Comparison of ENCODE assay signal across 11 mouse cellular contexts in the genomic region with DNA sequence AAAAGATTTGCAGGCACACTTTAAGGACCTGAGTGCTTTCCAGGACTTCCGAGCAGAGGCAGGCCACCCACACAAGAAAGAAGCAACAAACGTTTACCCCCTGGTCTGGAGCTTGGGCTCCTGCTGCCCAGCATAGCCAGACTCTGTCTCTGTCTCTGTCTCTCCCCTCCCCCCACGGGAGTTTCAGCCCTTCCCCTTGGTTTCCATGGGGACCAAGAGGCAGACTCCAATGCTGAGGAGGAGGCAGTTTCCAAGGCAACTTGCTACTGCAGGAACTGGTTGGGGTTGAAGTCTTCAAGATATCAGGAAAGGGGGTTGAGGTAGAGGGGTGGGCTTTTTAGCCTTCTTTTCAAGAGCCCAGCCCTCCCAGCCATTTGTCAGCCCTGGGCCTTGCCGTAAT. TPM values are rescaled to one million over a fixed set of nuclear protein-coding genes. Genes with fewer than 3 reads are reported as not detected.
DNase-seq lines count a peak whose midpoint lies in the region; ATAC-seq and TF ChIP-seq lines count a peak whose summit lies in the region.
"Had no signal": no experiment of that assay in that cellular context is flagged by ENCODE, and none has a peak within 500 bp of the region (broad histone marks: within the 10 kb centered on the region; RNA-seq: fewer than 3 reads in every experiment).

No protein-coding gene starts in this region.

- H3K36me3 ChIP-seq in forebrain, embryonic 13.5 days (ENCODE audit: poor library complexity, severe bottlenecking), result no peaks in the 10 kb centered on the region
- no peaks in the 10 kb centered on the region for H3K36me3 ChIP-seq in kidney, embryonic 14.5 days (ENCODE audit: control insufficient read depth, insufficient read depth, low read length)
- no peaks in the 10 kb centered on the region for H3K36me3 ChIP-seq in liver, postnatal 0 days (replicated peaks; ENCODE audit: insufficient read depth, low read length)
- H3K36me3 ChIP-seq: liver, embryonic 15.5 days had no signal

- TF ChIP-seq POLR2A in cortical plate, adult 2 months (IDR thresholded peaks at IDR 0.05; ENCODE audit: extremely low read depth, insufficient read depth, low read length), result peak; percentile 60; the same call in 1 of the 2 replicates
- no peak for TF ChIP-seq POLR2A in olfactory bulb, adult 2 months (IDR thresholded peaks at IDR 0.05; ENCODE audit: insufficient read depth, low read depth, low read length)

- WGBS in forebrain, embryonic 13.5 days, result 26% methylated on average over 4 of the region's 4 CpGs
- 19% methylated on average over 4 of the region's 4 CpGs for WGBS in olfactory bulb, adult 2 months
- 51% methylated on average over 4 of the region's 4 CpGs for WGBS in kidney, embryonic 14.5 days
- 55% methylated on average over 4 of the region's 4 CpGs for WGBS in liver, postnatal 0 days (ENCODE audit: insufficient replicate concordance)

- no peak for TF ChIP-seq EP300 in liver, postnatal 0 days (IDR thresholded peaks at IDR 0.05; ENCODE audit: low read depth)

- peaks cover 45% of the 10 kb centered on the region for H3K27me3 ChIP-seq in forebrain, embryonic 13.5 days
- H3K27me3 ChIP-seq in kidney, embryonic 14.5 days (ENCODE audit: control insufficient read depth, insufficient read depth, low read length), result peaks cover 40% of the 10 kb centered on the region
- H3K27me3 ChIP-seq in liver, postnatal 0 days (ENCODE audit: insufficient read depth, low read length), result peaks cover 25% of the 10 kb centered on the region

- peak; percentile 79 for DNase-seq in layer of hippocampus, adult 9-11 months
- no peak for DNase-seq in liver, postnatal 0 days
- DNase-seq: heart, postnatal 14 days; thymus, postnatal 4 days had no signal

- peak; percentile 70 for ATAC-seq in forebrain, embryonic 13.5 days
- ATAC-seq in kidney, embryonic 14.5 days (ENCODE audit: low FRiP score, low TSS enrichment), result no peak
- ATAC-seq in liver, postnatal 0 days, result no peak
- no peak for ATAC-seq in megakaryocyte progenitor cell, adult 5-6 weeks (replicated peaks; ENCODE audit: poor library complexity)

- H3K4me1 ChIP-seq in cortical plate, adult 2 months (ENCODE audit: control insufficient read depth, insufficient read depth, low read length), result peaks cover 6% of the 10 kb centered on the region
- peaks cover 26% of the 10 kb centered on the region for H3K4me1 ChIP-seq in forebrain, embryonic 13.5 days
- H3K4me1 ChIP-seq in olfactory bulb, adult 2 months (ENCODE audit: control insufficient read depth, insufficient read depth, low read length), result peaks cover 62% of the 10 kb centered on the region
- H3K4me1 ChIP-seq in kidney, embryonic 14.5 days (ENCODE audit: control insufficient read depth, insufficient read depth, low read length), result peaks cover 12% of the 10 kb centered on the region
- peaks cover 17% of the 10 kb centered on the region for H3K4me1 ChIP-seq in liver, postnatal 0 days (ENCODE audit: insufficient read depth)

- no peaks in the 10 kb centered on the region for H3K9me3 ChIP-seq in forebrain, embryonic 13.5 days (replicated peaks)
- no peaks in the 10 kb centered on the region for H3K9me3 ChIP-seq in kidney, embryonic 14.5 days (ENCODE audit: control insufficient read depth, low read length)
- no peaks in the 10 kb centered on the region for H3K9me3 ChIP-seq in liver, postnatal 0 days (ENCODE audit: low read length)
- H3K9me3 ChIP-seq: liver, embryonic 15.5 days had no signal

- TF ChIP-seq CTCF in cortical plate, adult 2 months (IDR thresholded peaks at IDR 0.05; ENCODE audit: extremely low read depth, insufficient read depth, low read length), result no peak
- no peak for TF ChIP-seq CTCF in olfactory bulb, adult 2 months (IDR thresholded peaks at IDR 0.05; ENCODE audit: insufficient read depth, low read depth, low read length)
- TF ChIP-seq CTCF in liver, postnatal 0 days (IDR thresholded peaks at IDR 0.05; ENCODE audit: low read depth), result no peak

- peak overlapping the region; percentile 16; the same call in 1 of the 2 replicates for H3K4me2 ChIP-seq in forebrain, embryonic 13.5 days
- H3K4me2 ChIP-seq in kidney, embryonic 14.5 days (replicated peaks; ENCODE audit: low read depth, low read length), result no peak overlapping the region
- no peak overlapping the region for H3K4me2 ChIP-seq in liver, postnatal 0 days (ENCODE audit: low read depth, low read length)
- H3K4me2 ChIP-seq: liver, embryonic 15.5 days had no signal

- no peak overlapping the region for H3K9ac ChIP-seq in forebrain, embryonic 13.5 days
- H3K9ac ChIP-seq in kidney, embryonic 14.5 days (ENCODE audit: low read depth, low read length), result no peak overlapping the region
- H3K9ac ChIP-seq in liver, postnatal 0 days (replicated peaks), result no peak overlapping the region
- H3K9ac ChIP-seq: liver, embryonic 15.5 days had no signal

- H3K4me3 ChIP-seq in cortical plate, adult 2 months (ENCODE audit: insufficient read depth, low read length), result no peak overlapping the region
- no peak overlapping the region for H3K4me3 ChIP-seq in forebrain, embryonic 13.5 days
- H3K4me3 ChIP-seq in olfactory bulb, adult 2 months (ENCODE audit: insufficient read depth, low read depth, low read length), result peak overlapping the region; percentile 10; the same call in 1 of the 2 replicates
- H3K4me3 ChIP-seq in kidney, embryonic 14.5 days (ENCODE audit: low read length), result no peak overlapping the region
- no peak overlapping the region for H3K4me3 ChIP-seq in liver, postnatal 0 days (ENCODE audit: low read depth, low read length)
- H3K4me3 ChIP-seq: liver, embryonic 15.5 days; myocyte had no signal

- H3K27ac ChIP-seq in cortical plate, adult 2 months (ENCODE audit: insufficient read depth, low read length), result peak overlapping the region; percentile 87
- no peak overlapping the region for H3K27ac ChIP-seq in forebrain, embryonic 13.5 days
- H3K27ac ChIP-seq in olfactory bulb, adult 2 months (ENCODE audit: insufficient read depth, low read depth, low read length), result peak overlapping the region; percentile 94
- H3K27ac ChIP-seq in kidney, embryonic 14.5 days (ENCODE audit: low read depth, low read length), result no peak overlapping the region
- H3K27ac ChIP-seq in liver, postnatal 0 days (ENCODE audit: low read depth), result no peak overlapping the region
- H3K27ac ChIP-seq: liver, embryonic 15.5 days had no signal

RNA-seq across cellular contexts. Expression of gene Ankrd63, which starts 10.5 kb away (rescaled TPM):
- polyA plus RNA-seq in cortical plate, adult 2 months (2012; rRNA removed), result 11.3 and 17.9 TPM in 2 replicates
- polyA plus RNA-seq in forebrain, embryonic 13.5 days (2015; fragmentation: Nextera tagmentation; extraction: Ambion mirVana), result 0.06 and 0.17 TPM in 2 replicates
- not detected in 2 replicates for polyA plus RNA-seq in olfactory bulb, adult 2 months (2012; ENCODE audit: insufficient read depth, insufficient read length, low replicate concordance, missing spikeins)
- 0.24 and 0.65 TPM in 2 replicates for polyA plus RNA-seq in kidney, embryonic 14.5 days (2014; fragmentation: Nextera tagmentation; extraction: Ambion mirVana)
- 0.02 TPM in 1 of 2 replicates, not detected in the other for polyA plus RNA-seq in liver, postnatal 0 days (2015; fragmentation: Nextera tagmentation; extraction: Ambion mirVana)
- 0.61 and 0.89 TPM in 2 replicates for total RNA-seq in megakaryocyte progenitor cell, adult 5-6 weeks (2015)
- 0.33 and 0.84 TPM in 2 replicates for total RNA-seq in megakaryocyte progenitor cell, adult 5-6 weeks (2017)

RNA-seq across cellular contexts. Expression of gene Plcb2, which starts 14.0 kb away (rescaled TPM):
- polyA plus RNA-seq in cortical plate, adult 2 months (2012; rRNA removed), result 2.9 and 3.0 TPM in 2 replicates
- polyA plus RNA-seq in forebrain, embryonic 13.5 days (2015; fragmentation: Nextera tagmentation; extraction: Ambion mirVana), result 0.17 and 0.43 TPM in 2 replicates
- not detected in 2 replicates for polyA plus RNA-seq in olfactory bulb, adult 2 months (2012; ENCODE audit: insufficient read depth, insufficient read length, low replicate concordance, missing spikeins)
- polyA plus RNA-seq in kidney, embryonic 14.5 days (2014; fragmentation: Nextera tagmentation; extraction: Ambion mirVana), result 1.7 and 1.9 TPM in 2 replicates
- polyA plus RNA-seq in liver, postnatal 0 days (2015; fragmentation: Nextera tagmentation; extraction: Ambion mirVana), result 1.7 and 1.9 TPM in 2 replicates
- total RNA-seq in megakaryocyte progenitor cell, adult 5-6 weeks (2015), result 71.2 and 80.9 TPM in 2 replicates
- 61.1 and 70.4 TPM in 2 replicates for total RNA-seq in megakaryocyte progenitor cell, adult 5-6 weeks (2017)
- polyA plus RNA-seq: myocyte had no signal

RNA-seq across cellular contexts. Expression of gene Inafm2, which starts 31.3 kb away (rescaled TPM):
- 22.4 and 24.7 TPM in 2 replicates for polyA plus RNA-seq in cortical plate, adult 2 months (2012; rRNA removed)
- polyA plus RNA-seq in forebrain, embryonic 13.5 days (2015; fragmentation: Nextera tagmentation; extraction: Ambion mirVana), result 26.3 and 27.0 TPM in 2 replicates
- not detected in 2 replicates for polyA plus RNA-seq in olfactory bulb, adult 2 months (2012; ENCODE audit: insufficient read depth, insufficient read length, low replicate concordance, missing spikeins)
- polyA plus RNA-seq in kidney, embryonic 14.5 days (2014; fragmentation: Nextera tagmentation; extraction: Ambion mirVana), result 18.3 and 22.0 TPM in 2 replicates
- 14.0 and 14.7 TPM in 2 replicates for polyA plus RNA-seq in liver, postnatal 0 days (2015; fragmentation: Nextera tagmentation; extraction: Ambion mirVana)
- 27.9 and 29.6 TPM in 2 replicates for total RNA-seq in megakaryocyte progenitor cell, adult 5-6 weeks (2015)
- 17.9 and 20.3 TPM in 2 replicates for total RNA-seq in megakaryocyte progenitor cell, adult 5-6 weeks (2017)

RNA-seq across cellular contexts. Expression of gene Ccdc9b, which starts 48.2 kb away (rescaled TPM):
- 3.5 and 4.2 TPM in 2 replicates for polyA plus RNA-seq in cortical plate, adult 2 months (2012; rRNA removed)
- 1.5 and 2.0 TPM in 2 replicates for polyA plus RNA-seq in forebrain, embryonic 13.5 days (2015; fragmentation: Nextera tagmentation; extraction: Ambion mirVana)
- not detected in 2 replicates for polyA plus RNA-seq in olfactory bulb, adult 2 months (2012; ENCODE audit: insufficient read depth, insufficient read length, low replicate concordance, missing spikeins)
- 0.34 and 0.68 TPM in 2 replicates for polyA plus RNA-seq in kidney, embryonic 14.5 days (2014; fragmentation: Nextera tagmentation; extraction: Ambion mirVana)
- polyA plus RNA-seq in liver, postnatal 0 days (2015; fragmentation: Nextera tagmentation; extraction: Ambion mirVana), result 0.36 and 0.52 TPM in 2 replicates
- total RNA-seq in megakaryocyte progenitor cell, adult 5-6 weeks (2015), result 0.07 and 0.25 TPM in 2 replicates
- total RNA-seq in megakaryocyte progenitor cell, adult 5-6 weeks (2017), result 0.42 and 0.47 TPM in 2 replicates

RNA-seq across cellular contexts. Expression of gene Pak6, which starts 51.1 kb away (rescaled TPM):
- polyA plus RNA-seq in cortical plate, adult 2 months (2012; rRNA removed), result 58.0 and 63.1 TPM in 2 replicates
- polyA plus RNA-seq in forebrain, embryonic 13.5 days (2015; fragmentation: Nextera tagmentation; extraction: Ambion mirVana), result 9.0 and 12.6 TPM in 2 replicates
- polyA plus RNA-seq in olfactory bulb, adult 2 months (2012; ENCODE audit: insufficient read depth, insufficient read length, low replicate concordance, missing spikeins), result not detected in 2 replicates
- 0.54 and 0.90 TPM in 2 replicates for polyA plus RNA-seq in kidney, embryonic 14.5 days (2014; fragmentation: Nextera tagmentation; extraction: Ambion mirVana)
- polyA plus RNA-seq in liver, postnatal 0 days (2015; fragmentation: Nextera tagmentation; extraction: Ambion mirVana), result 0.08 and 0.15 TPM in 2 replicates
- 0.07 and 0.17 TPM in 2 replicates for total RNA-seq in megakaryocyte progenitor cell, adult 5-6 weeks (2015)
- 0.21 and 0.61 TPM in 2 replicates for total RNA-seq in megakaryocyte progenitor cell, adult 5-6 weeks (2017)

Comparison
In these comparisons a context has a peak if more than half of its experiments do, and no peak if none do; other contexts are left out.
1. H3K27ac ChIP-seq: peak in cortical plate, adult 2 months (single experiment) and olfactory bulb, adult 2 months (single experiment); none in forebrain, embryonic 13.5 days (single experiment), kidney, embryonic 14.5 days (single experiment) and liver, postnatal 0 days (single experiment).